Mouse (Mus musculus) gastrocnemius, adult 18-20 months (tissue): ENCODE data around the gene Sppl3. TPM values are rescaled to one million over a fixed set of nuclear protein-coding genes. Genes with fewer than 3 reads are reported as not detected.

Source experiments
- total RNA-seq, 2 experiments: library from RNA; stranded (reverse); gene quantifications; 2 replicates each; pipeline ENCODE4 v1.2.3; 2021

Sppl3 gene
- total RNA-seq, 2 experiments from 2014 or later = 17.7 to 20.4 TPM

Other genes with a start within 250 kb of the Sppl3 start
- 10 to 100 TPM; 16.1 to 17.3 TPM for gene Ankrd13a, start 236.5 kb upstream of the Sppl3 start, total RNA-seq
- 10 to 100 TPM; 13.3 to 16.2 TPM for gene Git2, start 235.6 kb upstream of the Sppl3 start, total RNA-seq
- gene 1500011B03Rik, start 187.7 kb upstream of the Sppl3 start, total RNA-seq = 1 to 10 TPM; 3.4 to 4.0 TPM
- not detected for gene 4930519G04Rik, start 157.5 kb upstream of the Sppl3 start, total RNA-seq
- gene Gm9936, start 152.5 kb upstream of the Sppl3 start, total RNA-seq = not detected
- gene Oasl2, start 114.2 kb upstream of the Sppl3 start, total RNA-seq = 1 to 10 TPM in 1 of 2 experiments, under 1 TPM in 1; 0.43 to 1.3 TPM
- gene Oasl1, start 87.9 kb upstream of the Sppl3 start, total RNA-seq = under 1 TPM in 1 of 2 experiments, not detected in 1; 0.31 TPM
- gene 2210016L21Rik, start 69.0 kb upstream of the Sppl3 start, total RNA-seq = 10 to 100 TPM; 17.1 to 24.1 TPM
- gene Hnf1a, start 40.0 kb upstream of the Sppl3 start, total RNA-seq = not detected
- not detected for gene Gm10401, start 87.2 kb downstream of the Sppl3 start, total RNA-seq
- gene Acads, start 108.2 kb downstream of the Sppl3 start, total RNA-seq = 10 to 100 TPM; 74.2 to 75.3 TPM
- gene Unc119b, start 123.8 kb downstream of the Sppl3 start, total RNA-seq = 10 to 100 TPM; 11.1 to 12.4 TPM
- 100 to 1,000 TPM; 149 to 158 TPM for gene Mlec, start 147.0 kb downstream of the Sppl3 start, total RNA-seq
- gene Cabp1, start 183.2 kb downstream of the Sppl3 start, total RNA-seq = 1 to 10 TPM in 1 of 2 experiments, under 1 TPM in 1; 0.50 to 1.2 TPM
- 10 to 100 TPM; 34.9 to 39.3 TPM for gene Pop5, start 224.7 kb downstream of the Sppl3 start, total RNA-seq